Mouse (Mus musculus): ENCODE data around the gene Gm42421.

- no peak for TF ChIP-seq CTCF (IDR thresholded peaks at IDR 0.05; ENCODE audit: borderline replicate concordance, insufficient read depth, low read length)
- no peak for TF ChIP-seq POLR2A (IDR thresholded peaks at IDR 0.05; ENCODE audit: low read depth, low read length)
Observed at GRCm38 (mm10) chr5:143943231-143944125, 15.5 kb downstream of the Gm42421 start.
